Mouse (Mus musculus) granulocyte monocyte progenitor cell, adult 5-6 weeks (primary cell): ENCODE data around the gene Rcn3. TPM values are rescaled to one million over a fixed set of nuclear protein-coding genes. Genes with fewer than 3 reads are reported as not detected.
A peak's percentile ranks its signal among the peaks of the same experiment; 100 is the strongest.
"Not testable (repeated sequence)": the region's sequence is repeated elsewhere in the genome, so short reads cannot be mapped to it uniquely, and the experiment has no call there.

Experiments
- ATAC-seq: replicated peaks from 2 replicates; pipeline ENCODE4 v1.8.0; 2016; ENCODE audit warnings: mild to moderate bottlenecking, moderate TSS enrichment, inconsistent platforms; ENCODE audit not compliant: poor library complexity, severe bottlenecking
- total RNA-seq, 2 experiments: library from RNA; stranded (forward) in 1 of 2; stranded (reverse) in 1 of 2; fragments of 200-712, 200-1000 nt in 1 of 2; fragments of >200 nt in 1 of 2; fragmentation: Nextera tagmentation in 1 of 2; gene quantifications; 2 replicates each; pipeline ENCODE4 v1.2.3; 2014 to 2017

Rcn3 gene
- total RNA-seq (2014; fragmentation: Nextera tagmentation) = 2.2 and 11.6 TPM in 2 replicates
- 4.1 and 7.0 TPM in 2 replicates for total RNA-seq (2017)

DNA sequence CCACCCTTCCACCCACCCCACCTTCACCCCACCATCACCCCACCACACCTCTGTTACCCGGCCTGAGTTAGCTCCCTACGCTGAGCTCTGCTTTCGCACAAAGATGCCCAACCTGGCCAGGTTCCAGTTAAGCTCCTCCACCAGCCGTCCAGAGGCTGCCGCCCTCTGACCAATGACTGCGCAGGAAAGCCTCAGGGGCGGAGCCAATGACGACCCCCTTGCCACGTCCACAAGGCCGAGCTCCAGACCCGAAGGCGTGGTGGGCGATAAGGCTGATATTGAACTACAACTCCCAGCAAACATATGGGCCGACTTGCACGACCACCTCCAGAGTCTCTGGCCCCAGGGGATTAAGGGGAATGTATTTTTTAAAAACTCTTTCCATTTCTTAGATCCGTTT is at the start of gene Rcn3:
Gene Rcn3 (minus strand): TSS at position 174 of the 400 bp plus-strand sequence.
- ATAC-seq = peak; percentile 50

- no peak for ATAC-seq
Measured at GRCm38 (mm10) chr7:45141319-45141718, 49.3 kb upstream of the Rcn3 start.

DNA sequence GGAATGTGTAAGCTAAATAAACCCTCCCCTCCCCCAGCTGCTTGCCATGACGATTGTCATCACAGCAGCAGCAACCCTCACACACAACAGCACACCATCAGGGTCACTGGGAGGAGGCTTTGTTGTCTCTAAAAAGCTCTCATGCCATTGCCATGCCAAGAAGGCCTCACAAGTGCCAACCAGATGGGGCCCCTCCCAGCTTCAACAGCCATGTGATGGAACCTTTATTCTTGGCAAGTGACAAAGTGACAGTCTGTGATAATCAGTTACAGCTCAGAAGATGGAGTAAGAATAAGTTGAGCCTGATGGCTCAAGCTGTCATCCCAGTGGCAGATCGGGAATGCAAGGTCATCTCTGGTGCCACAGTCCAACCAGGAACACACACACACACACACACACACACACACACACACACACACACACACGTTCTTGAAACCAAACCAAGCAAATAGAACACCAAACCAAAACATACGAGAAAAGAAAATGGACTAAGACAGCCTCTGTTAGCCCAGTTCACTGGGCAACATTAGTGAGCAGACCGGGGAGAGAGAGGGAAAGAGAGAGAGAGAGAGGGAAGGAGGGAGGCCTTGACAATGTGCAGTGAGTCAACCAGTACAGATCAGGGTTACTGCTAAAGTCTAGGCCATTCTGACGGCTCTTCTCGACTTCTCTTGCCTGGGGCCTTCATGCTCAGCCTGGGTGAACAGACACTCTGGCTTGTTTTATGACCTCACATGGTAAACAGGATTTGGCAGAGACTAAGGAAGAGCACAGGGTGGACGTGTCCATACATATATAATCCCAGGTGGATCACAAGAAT is 48.1 kb upstream of the Rcn3 start:
- ATAC-seq = no peak

DNA sequence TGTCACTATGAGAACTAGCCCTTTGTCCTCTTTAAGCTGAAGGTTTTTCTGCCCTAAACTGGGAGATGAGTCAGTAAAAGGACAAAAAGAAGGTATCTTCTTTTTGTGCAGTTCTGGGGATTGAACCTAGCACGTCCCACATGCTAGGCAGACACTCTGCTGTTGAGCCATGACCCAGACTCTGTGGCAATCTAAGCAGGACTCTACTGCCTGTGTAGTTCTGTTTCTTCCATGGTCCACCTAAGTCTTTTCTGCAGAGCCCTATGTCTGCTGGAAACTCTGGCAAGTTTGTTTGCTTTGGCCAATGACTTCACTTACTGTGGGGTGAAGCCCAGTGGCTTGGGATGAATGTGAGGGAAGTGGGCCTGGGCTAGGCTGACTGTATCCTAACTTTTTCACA is 46.4 kb upstream of the Rcn3 start:
- ATAC-seq = no peak

- peak; percentile 26 for ATAC-seq
Measured at GRCm38 (mm10) chr7:45137171-45138006, 45.4 kb upstream of the Rcn3 start.

DNA sequence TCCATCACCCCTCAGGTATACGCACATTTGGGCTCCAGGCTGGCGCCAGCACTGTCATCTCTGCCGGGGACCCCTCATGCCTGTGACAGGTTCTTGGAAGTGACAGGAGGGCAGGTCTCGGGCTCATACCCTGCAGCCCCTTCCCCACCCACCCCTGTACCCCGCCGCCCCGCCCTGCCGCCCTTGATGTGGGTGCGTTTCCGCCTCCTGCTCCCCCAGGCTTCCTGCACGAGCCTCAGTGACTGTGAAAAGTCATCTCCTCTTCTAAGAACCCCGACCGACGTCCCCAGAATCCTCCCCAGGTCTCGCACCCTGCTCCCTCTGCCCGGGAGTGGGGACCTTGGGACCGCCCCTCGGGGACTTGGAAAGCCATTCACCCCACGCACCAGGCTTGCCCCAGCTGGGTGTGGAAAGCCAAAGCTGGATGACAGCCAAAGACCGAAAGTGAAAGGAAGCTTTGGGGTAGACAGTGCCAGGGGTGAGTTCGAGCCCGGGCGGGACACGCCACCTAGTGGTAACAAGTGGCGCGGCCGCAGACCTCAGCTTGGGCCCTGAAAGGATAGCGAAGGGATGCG is 44.1 kb upstream of the Rcn3 start, which contains the start of the genes Gm45713 and Flt3l:
Gene Gm45713 (minus strand): TSS at position 239 of the 575 bp plus-strand sequence.
Gene Flt3l (minus strand): TSS at position 440 of the 575 bp plus-strand sequence.
- ATAC-seq = peak; percentile 80

DNA sequence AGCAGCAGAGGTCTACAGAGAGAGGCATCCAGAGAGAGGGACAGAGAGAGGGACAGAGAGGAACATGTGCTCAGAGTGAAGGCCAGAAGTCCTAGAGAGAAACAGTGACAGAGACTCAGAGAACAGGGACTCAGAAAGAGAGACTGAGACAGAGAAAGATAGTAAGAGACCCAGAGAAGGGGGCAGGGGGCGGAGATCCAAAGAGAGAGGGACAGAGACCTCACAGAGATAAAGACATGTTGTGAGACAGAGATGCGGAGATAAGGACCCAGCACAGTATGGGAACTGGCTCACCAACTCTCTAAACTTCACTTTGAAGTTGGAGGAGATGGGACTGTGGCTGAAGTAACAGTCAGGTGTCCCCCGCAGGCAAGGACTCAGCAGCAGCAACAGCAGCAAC is 43.3 kb upstream of the Rcn3 start:
- ATAC-seq = no peak

- ATAC-seq = peak; percentile 38
Measured at GRCm38 (mm10) chr7:45134544-45135026, 42.6 kb upstream of the Rcn3 start.

GRCm38 (mm10) chr7:45133446-45134159 is 41.6 kb upstream of the Rcn3 start:
- ATAC-seq = no peak

DNA sequence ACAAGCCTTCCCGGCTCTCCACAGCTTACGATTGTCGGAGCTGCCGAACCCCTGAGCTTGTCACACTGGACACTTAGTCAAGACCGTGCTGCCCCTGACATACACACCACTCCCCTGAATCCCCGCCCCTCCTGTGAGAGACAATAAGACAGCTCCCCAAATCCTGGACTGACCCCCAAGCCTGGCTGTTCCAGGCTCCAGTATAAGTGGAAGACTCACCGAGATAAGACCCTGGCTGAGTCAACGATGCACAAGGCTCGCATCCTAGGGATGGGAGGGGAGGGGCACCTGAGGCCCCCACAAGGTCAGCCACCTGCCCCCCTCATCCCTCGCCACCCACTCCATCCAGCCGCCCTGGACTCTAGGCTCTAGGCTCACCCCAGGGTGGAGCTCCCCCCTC is 39.8 kb upstream of the Rcn3 start:
- ATAC-seq = no peak

GRCm38 (mm10) chr7:45129776-45130512 is 37.9 kb upstream of the Rcn3 start:
- no peak for ATAC-seq

DNA sequence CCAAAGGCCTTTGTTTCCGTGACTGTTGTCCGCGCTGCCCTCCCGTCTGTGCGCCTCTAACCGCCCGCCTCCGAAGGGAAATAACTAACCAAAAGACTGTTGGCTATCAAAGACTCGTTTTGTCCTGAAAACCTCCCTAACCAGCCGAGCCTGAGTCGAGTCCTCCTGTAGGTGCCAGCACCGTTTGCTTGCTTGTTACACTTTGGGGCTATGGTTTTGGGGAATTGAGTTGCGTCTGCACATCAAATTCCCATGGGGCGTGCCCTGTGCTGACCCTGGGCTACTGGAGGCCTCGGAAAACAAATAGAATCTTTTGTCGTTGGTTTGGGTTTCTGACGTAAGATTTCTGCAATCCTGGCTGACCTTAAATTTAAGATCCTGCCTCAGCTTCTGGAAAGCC is 37.3 kb upstream of the Rcn3 start:
- 0 out of 2 replicates have a peak, but pooled peaks have one; percentile 4 for ATAC-seq

GRCm38 (mm10) chr7:45128624-45129246 is 36.7 kb upstream of the Rcn3 start, which contains the start of gene Rpl13a:
TSS of gene Rpl13a (minus strand) at chr7:45128761.
- peak; percentile 68 for ATAC-seq

DNA sequence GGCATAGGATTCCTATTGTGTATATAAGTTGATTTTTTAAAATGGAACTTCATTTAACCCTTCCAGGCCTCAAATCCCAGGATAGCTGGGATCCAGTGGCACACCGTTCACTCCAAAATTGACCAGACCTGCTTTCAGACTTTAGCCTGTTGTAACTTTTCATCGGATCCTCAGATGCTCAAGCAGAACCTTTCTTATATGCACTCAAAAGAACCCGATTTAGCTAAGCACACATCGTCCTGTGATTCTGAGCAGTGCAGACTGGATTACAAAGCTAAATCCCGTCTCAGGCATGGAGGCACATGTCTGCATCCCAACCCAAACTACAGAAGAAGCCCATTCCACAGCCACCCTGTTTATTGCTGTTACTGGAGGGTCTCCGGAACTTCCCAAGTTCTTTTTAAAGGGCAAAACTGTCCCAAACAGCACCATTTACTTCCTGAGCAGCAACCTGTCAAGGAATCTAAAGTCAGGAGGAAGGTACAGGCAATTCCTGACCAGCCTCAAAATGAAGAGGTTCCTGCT is 35.7 kb upstream of the Rcn3 start:
- ATAC-seq = no peak

GRCm38 (mm10) chr7:45126844-45127699 is 35.1 kb upstream of the Rcn3 start:
- ATAC-seq = no peak

GRCm38 (mm10) chr7:45126147-45126843 is 34.3 kb upstream of the Rcn3 start:
- no peak for ATAC-seq

- not testable (repeated sequence) for ATAC-seq
Measured at GRCm38 (mm10) chr7:45125649-45126048, 33.6 kb upstream of the Rcn3 start.
